Mouse (Mus musculus) liver, embryonic 14.5 days (tissue): ENCODE measurements around the gene Kctd7. TPM values are rescaled to one million over a fixed set of nuclear protein-coding genes. Genes with fewer than 3 reads are reported as not detected.

Source experiments
- ATAC-seq: fragments of 200-750 bp; cut with Nextera tagmentation; 2 replicates; pipeline ENCODE4 v1.8.0; 2017; ENCODE audit warnings: moderate number of reproducible peaks, mild to moderate bottlenecking, moderate library complexity; ENCODE audit not compliant: insufficient read depth
- DNase-seq, 3 experiments: peaks; one replicate each; pipeline ENCODE4 v3.0.0-alpha.2; 2012 to 2013; ENCODE audit warnings: low read depth in 3 of 3, low spot score in 3 of 3
- H3K27ac ChIP-seq: fragments of 300-500 bp; sonication (generic); 2 replicates; pipeline ENCODE4 v1.5.1; 2014; ENCODE audit warnings: moderate library complexity, mild to moderate bottlenecking, control low read depth, inconsistent platforms
- H3K27me3 ChIP-seq: fragments of 300-500 bp; sonication (generic); 2 replicates; pipeline ENCODE4 v1.6.1; 2014; ENCODE audit warnings: mild to moderate bottlenecking, low read length, moderate library complexity; ENCODE audit not compliant: control insufficient read depth, insufficient read depth
- H3K36me3 ChIP-seq: fragments of 300-500 bp; sonication (generic); replicated peaks from 2 replicates; pipeline ENCODE4 v1.6.1; 2014; ENCODE audit warnings: low read depth; ENCODE audit not compliant: control insufficient read depth, insufficient read depth
- H3K4me1 ChIP-seq, 2 experiments: fragments of 200-500 bp in 1 of 2; fragments of 300-500 bp in 1 of 2; sonication (generic) in 1 of 2; replicated peaks; 2 replicates each; pipeline ENCODE4 v1.6.1; 2012 to 2014; ENCODE audit warnings: antibody characterized with exemption in 1 of 2, inconsistent platforms in 1 of 2, low read length in 1 of 2; ENCODE audit not compliant: control insufficient read depth in 2 of 2, insufficient read depth in 2 of 2
- H3K4me2 ChIP-seq: fragments of 300-500 bp; sonication (generic); 2 replicates; pipeline ENCODE4 v1.6.1; 2014; ENCODE audit warnings: low read depth, mild to moderate bottlenecking, control low read depth, moderate library complexity
- H3K4me3 ChIP-seq, 2 experiments: fragments of 200-500 bp in 1 of 2; fragments of 300-500 bp in 1 of 2; sonication (generic) in 1 of 2; 2 replicates each; pipeline ENCODE4 v1.5.1; 2012 to 2014; ENCODE audit warnings: low read depth in 2 of 2, low read length in 2 of 2, mild to moderate bottlenecking in 2 of 2, control low read depth in 1 of 2, inconsistent platforms in 1 of 2, moderate library complexity in 1 of 2; ENCODE audit not compliant: insufficient read depth in 1 of 2
- H3K9ac ChIP-seq: fragments of 300-500 bp; sonication (generic); replicated peaks from 2 replicates; pipeline ENCODE4 v1.6.1; 2014; ENCODE audit warnings: mild to moderate bottlenecking, control low read depth, moderate library complexity
- H3K9me3 ChIP-seq: fragments of 300-500 bp; sonication (generic); 2 replicates; pipeline ENCODE4 v1.6.1; 2016; ENCODE audit warnings: low read length, mixed read lengths; ENCODE audit not compliant: control insufficient read depth
- CTCF ChIP-seq: IDR thresholded peaks from 2 replicates; pipeline ENCODE4 v1.5.1; 2016; ENCODE audit warnings: antibody characterized with exemption, low read depth, control low read depth
- EP300 ChIP-seq: IDR thresholded peaks from 2 replicates; pipeline ENCODE4 v1.6.1; 2016; ENCODE audit warnings: antibody characterized with exemption, low read depth
- WGBS: fragments of 180-500 bp; shearing (Covaris S2); extraction: QIAGEN DNeasy Blood & Tissue Kit; methylation state at CpG from one replicate; pipeline ENCODE4 v1.1.7; 2014; ENCODE audit not compliant: insufficient replicate concordance; 5-methylcytosine and 5-hydroxymethylcytosine counted together
- polyA plus RNA-seq, 2 experiments: library from polyadenylated mRNA; depleted of rRNA in 1 of 2; stranded (reverse) in 1 of 2; unstranded in 1 of 2; fragments of >200 nt; fragmentation: Nextera tagmentation in 1 of 2; extraction: Ambion mirVana in 1 of 2; gene quantifications; 2 replicates each; pipeline versions ENCODE4 v1.2.1 to v1.2.3; 2012 to 2014

Gene Kctd7
- polyA plus RNA-seq, 2 experiments = 3.6 to 3.8 TPM

DNA sequence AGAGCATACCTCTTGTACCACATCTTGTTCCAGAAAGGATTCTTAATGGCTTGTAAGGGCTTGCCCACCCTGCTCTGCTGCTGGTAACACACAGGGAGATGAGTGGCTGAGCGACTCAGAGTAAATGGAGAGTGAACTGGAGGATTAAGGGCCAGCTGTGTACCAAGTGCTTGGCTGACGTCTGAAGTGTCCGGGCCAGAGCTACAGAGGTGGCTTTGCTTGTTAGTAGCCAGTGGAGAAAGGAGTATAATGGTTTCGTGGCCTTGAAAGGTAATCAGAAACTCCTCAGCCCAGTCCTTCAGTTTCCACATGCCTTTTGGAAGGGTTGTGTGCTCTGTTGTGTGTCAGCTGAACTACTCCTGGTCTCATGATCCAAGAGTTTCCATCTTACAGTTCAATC lies 33.2 kb downstream of the Kctd7 start:
- Histone ChIP-seq H3K4me1 (peaks cover 23 to 27% of the 10 kb centered on the region in 2 experiments), H3K36me3 (no peaks in the 10 kb centered on the region), H3K9ac (no peak overlapping the region), H3K9me3 (no peaks in the 10 kb centered on the region), H3K27ac (no peak overlapping the region), H3K4me2 (no peak overlapping the region), H3K27me3 (no peaks in the 10 kb centered on the region), H3K4me3 (no peak overlapping the region)
- ATAC-seq = no peak
- 78% methylated on average over 4 of the region's 4 CpGs for WGBS
- no peak for TF ChIP-seq EP300
- TF ChIP-seq CTCF = no peak
- DNase-seq = no peak

DNA sequence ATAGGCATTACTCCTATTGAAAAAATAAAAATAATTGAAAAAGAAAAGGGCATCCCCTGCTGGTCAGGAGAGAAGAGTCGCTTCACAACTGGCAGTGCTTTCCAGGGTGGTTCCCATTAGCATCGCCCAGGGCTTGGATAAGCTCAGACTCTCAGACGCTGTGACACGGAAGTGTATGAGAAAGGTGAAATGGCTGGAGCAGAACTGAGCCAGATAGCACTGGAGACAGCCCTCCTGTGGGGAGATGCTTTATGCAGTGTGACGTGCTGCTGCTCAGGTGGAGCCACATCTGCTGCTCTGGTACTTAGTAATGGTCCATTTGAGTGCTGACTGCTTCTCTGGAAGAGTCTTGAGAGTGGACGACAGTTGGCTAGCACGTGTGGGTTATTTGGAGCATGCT lies 35.7 kb downstream of the Kctd7 start:
- H3K4me2 ChIP-seq = no peak overlapping the region
- H3K27ac ChIP-seq = no peak overlapping the region
- no peaks in the 10 kb centered on the region; the same call in 1 of the 2 replicates for H3K36me3 ChIP-seq
- H3K27me3 ChIP-seq = no peaks in the 10 kb centered on the region
- H3K4me3 ChIP-seq = no peak overlapping the region
- TF ChIP-seq CTCF = peak; percentile 47
- TF ChIP-seq EP300 = no peak
- ATAC-seq = no peak
- H3K4me1 ChIP-seq = peaks cover 19 to 27% of the 10 kb centered on the region in 2 experiments
- H3K9ac ChIP-seq = no peak overlapping the region
- no peaks in the 10 kb centered on the region for H3K9me3 ChIP-seq
- WGBS = 77% methylated on average over 7 of the region's 7 CpGs
- no peak for DNase-seq

DNA sequence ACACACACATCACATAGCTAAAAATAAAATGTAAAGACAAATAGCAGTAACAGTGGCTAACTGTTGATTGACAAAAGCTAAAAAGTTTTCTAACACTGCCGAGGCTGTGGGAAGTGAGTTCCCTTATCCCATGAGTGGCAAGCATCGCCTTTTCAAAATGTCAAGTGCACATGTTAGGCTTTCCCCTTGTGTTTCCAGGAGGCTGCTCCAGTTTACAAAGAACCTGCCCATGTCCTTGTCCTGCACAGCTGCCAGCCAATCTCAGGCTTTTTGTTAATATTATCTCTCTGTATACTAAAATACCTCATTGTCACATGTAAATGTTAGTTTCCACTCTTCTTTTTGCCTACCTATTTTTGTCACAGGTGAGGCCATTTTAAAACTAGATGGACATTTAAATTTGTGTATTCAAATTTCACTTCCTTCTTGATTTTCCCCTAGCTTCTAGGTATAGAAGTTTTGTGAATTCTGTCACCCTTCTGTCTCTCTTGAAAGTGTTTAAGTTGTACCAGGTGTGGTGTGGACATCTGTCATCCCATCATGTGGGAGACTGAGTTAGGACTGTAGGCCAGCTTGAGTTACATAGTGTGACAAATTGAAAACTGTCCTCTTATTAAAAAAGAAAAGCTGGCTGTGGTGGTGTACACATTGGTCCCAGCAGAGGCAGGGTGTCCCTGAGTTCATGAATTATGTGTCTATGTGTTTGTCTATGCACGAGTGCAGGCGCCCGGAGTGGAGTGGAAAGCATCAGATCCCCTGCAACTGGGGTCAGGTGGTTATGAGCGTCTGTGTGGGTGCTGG lies 37.3 kb downstream of the Kctd7 start:
- no peak overlapping the region for H3K4me3 ChIP-seq

DNA sequence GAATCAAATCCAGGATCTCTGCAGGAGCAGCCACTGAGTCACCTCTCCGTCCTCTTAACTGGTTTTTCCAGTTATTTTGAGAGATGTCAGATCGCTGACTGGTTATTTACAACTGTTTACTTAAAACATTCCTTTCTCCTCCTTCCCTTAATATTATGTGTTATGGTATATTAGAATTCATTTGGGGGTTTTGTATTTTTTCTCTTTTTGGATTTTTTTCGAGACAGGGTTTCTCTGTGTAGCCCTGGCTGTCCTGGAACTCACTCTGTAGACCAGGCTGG lies 37.8 kb downstream of the Kctd7 start:
- no peak for TF ChIP-seq CTCF
- no peak for TF ChIP-seq EP300
- no peak overlapping the region for H3K4me3 ChIP-seq
- no peak for ATAC-seq
- no peak overlapping the region for H3K27ac ChIP-seq
- 88% methylated on average over 3 of the region's 3 CpGs for WGBS
- no peak overlapping the region for H3K9ac ChIP-seq
- no peaks in the 10 kb centered on the region for H3K27me3 ChIP-seq
- H3K9me3 ChIP-seq = no peaks in the 10 kb centered on the region
- no peak for DNase-seq
- no peak overlapping the region for H3K4me2 ChIP-seq
- H3K36me3 ChIP-seq = peaks cover 2% of the 10 kb centered on the region; the same call in 1 of the 2 replicates
- peaks cover 27 to 38% of the 10 kb centered on the region in 2 experiments for H3K4me1 ChIP-seq

More for the DNA sequence above, 37.3 kb downstream of the Kctd7 start:
- H3K9ac ChIP-seq = no peak overlapping the region
- no peak for DNase-seq
- no peaks in the 10 kb centered on the region; the same call in 1 of the 2 replicates for H3K36me3 ChIP-seq
- H3K4me2 ChIP-seq = no peak overlapping the region
- 81% methylated on average over 6 of the region's 6 CpGs for WGBS
- TF ChIP-seq EP300 (no peak), CTCF (no peak)
- H3K4me1 ChIP-seq = peaks cover 23 to 35% of the 10 kb centered on the region in 2 experiments
- no peaks in the 10 kb centered on the region for H3K9me3 ChIP-seq
- no peak overlapping the region for H3K27ac ChIP-seq
- no peak for ATAC-seq
- H3K27me3 ChIP-seq = no peaks in the 10 kb centered on the region

DNA sequence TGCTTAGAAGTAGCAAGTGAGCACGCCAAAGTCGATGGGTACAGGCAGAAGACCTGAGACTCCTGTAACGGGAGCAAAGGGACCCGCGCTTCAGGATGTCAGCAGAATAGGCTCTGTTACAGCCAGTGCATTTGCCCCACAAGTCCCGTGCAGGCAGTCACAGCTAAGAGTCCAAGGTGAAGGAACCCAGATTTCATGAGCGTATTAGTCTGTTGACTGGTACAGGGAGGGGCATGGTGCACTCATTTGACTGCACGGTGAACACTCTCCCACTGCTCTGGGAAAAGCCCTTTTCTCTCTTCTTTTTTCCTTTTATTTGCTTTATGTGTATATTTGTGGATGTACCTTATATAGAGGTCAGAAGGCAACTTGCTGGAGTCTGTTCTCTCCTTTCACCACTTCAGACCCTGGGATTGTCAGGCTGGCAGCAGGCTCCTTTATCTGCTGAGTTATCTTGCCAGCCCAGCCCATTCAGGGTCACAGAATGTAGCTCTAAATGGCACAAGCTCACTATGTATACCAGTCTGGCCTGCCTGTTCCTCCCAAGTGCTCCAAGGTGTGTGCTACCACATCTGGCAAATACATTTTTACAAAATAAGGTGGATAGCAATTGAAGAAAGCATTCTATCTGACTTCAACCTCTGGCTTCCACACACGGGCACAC lies 39.7 kb downstream of the Kctd7 start:
- Histone ChIP-seq H3K27ac (no peak overlapping the region), H3K27me3 (no peaks in the 10 kb centered on the region), H3K36me3 (peaks cover 15% of the 10 kb centered on the region), H3K4me2 (no peak overlapping the region), H3K4me3 (no peak overlapping the region), H3K4me1 (peaks cover 22 to 34% of the 10 kb centered on the region in 2 experiments), H3K9ac (no peak overlapping the region; the same call in 1 of the 2 replicates), H3K9me3 (no peaks in the 10 kb centered on the region)
- DNase-seq (no peak), ATAC-seq (peak; percentile 36; the same call in 1 of the 2 replicates)
- WGBS = 78% methylated on average over 9 of the region's 9 CpGs
- TF ChIP-seq CTCF (no peak), EP300 (no peak)
